Mouse (Mus musculus) T-helper 1 cell (primary cell): Measurements from ENCODE around the gene Rassf1.

Experiments
- in situ Hi-C: fragments of 300-600 bp; cut with MboI, MseI; formaldehyde crosslinking; loops from one replicate; pipeline ENCODE4 v1.15.1; 2025; ENCODE audit warnings: high pct_unique_total_duplicates

Gene Rassf1

DNA sequence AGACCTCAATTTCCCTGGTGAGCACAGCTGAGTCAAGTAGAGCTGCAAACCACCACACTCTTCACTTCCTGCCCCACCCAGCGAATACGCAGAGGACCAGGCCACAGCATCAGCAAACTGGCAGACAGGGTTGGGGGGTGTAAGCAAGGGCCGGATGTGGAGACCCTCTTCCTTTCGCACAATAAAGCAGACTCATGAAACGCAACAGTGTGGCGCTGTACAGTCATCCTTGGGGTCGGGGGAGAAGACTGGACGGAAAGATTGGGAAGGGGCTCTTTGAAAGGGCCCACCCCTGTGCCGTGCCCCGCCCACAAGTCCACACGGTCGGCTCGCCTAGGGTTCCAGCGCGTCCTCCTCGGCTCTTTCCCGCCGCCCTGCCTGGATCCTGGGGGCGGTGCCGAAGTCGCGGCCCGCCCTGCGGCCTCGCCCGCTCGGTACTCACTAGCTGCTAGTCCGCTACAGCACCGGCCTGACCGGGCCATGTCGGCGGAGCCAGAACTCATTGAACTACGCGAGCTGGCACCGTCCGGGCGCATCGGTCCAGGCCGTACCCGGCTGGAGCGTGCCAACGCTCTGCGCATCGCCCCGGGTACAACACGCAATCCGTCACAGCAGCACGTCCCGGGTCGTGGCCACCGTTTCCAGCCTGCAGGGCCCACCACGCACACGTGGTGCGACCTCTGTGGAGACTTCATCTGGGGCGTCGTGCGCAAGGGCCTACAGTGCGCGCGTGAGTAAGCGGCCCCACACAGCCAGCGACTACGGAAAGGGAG is at the start of gene Rassf1:
Rassf1 (plus strand) TSS at position 439 of the 773 bp plus-strand sequence.
- in situ Hi-C loops, result loop anchor here (10.0 to 25.0 kb wide), 2 partner anchors 657 to 1364 kb away; partner anchors contain the start of genes Manf and Ppm1m

DNA sequence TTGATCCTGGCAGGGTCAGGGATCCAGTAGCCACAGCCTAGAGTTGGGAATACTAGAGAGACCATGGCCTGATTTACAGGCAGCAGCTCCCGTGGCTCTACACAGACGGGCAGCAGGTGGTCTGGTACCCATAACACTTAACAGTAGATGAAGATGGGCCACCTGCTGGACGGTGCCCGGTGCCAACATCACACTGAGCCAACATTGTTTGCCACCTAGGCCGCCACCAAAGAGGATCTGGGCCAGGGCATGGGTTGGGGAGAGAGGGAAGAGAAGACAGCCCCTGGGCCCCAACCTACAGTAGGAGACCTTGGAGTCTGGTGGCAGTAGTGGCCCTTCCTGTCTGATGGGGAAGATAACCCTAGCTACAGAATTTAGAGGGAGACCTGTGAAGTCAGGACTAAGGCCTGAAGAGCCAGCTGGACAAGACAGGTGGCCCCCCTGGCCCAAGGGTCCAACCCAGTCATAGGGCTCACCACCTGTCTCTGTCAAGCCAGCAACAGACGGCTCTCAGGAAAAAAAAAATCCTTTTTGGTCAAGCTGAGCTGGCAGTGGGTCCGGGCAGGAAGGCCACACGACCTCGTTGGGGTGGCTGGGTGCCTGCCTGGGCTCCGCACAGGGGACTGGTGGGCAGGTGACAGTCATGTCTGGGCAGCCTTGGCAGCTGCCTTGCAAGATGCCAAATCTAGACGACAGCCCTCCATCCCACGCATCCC is 49.1 kb upstream of the Rassf1 start:
- in situ Hi-C loops, result no loop called here

DNA sequence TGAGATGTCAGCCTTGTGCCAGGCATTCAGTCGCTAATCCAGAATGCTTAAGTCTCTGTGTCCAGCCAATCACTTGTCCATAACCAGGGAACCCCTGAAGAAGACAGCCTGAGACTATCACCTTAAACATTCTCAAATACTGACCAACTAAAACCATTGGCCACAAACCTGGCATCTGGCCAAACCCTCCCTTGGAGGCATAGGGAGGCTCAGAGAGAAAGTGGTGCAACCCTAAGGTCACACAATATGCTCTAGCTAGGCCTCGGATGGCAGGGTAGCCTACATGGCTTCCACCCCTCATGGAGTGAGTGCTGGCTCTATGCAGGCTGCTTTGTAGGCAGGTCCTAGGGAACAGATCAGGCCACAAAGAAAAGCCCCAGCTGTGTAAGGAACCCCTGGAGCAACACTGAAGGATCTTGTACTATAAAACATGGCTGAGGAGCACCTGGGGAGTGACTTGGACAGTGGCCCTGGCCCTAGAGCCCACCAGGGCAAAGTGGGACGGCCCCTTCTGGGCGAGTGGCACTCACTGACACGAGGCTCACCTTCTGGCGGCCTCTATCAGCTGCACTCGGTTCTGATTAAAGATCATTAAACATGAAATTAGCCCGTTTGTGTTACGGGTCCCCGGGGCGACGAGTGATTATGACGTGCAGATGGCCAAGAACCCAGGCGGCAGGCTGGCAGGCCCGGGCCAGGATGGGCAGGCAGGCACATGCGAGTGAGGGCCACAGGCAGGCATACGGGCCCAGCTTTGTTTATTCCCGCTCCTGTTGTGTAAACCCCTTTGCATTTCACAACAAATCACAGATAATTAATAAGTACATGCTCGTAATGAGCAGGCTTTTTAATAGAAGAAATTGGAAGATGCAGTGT is 46.5 kb upstream of the Rassf1 start:
- in situ Hi-C loops, result no loop called here

DNA sequence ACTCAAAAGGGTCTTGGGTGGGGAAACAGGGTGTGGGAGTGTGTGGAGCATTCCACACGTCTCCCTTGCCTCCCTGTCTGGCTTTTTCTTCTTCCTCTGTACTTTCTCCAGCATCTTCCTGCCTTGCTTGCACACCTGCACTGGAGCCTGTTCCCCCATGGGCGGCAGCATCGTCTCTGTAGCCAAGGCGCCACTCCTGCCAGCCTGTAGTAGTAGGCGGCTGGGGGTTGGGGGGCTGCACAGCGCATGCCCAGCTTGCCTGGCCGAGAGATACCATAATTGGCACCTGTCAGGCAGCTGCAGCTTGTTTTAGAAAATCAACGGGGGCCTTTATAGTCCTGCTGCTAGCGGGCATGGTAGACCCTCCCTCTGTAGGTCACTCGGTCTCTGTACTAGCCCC is 43.1 kb upstream of the Rassf1 start:
- in situ Hi-C loops, result no loop called here

DNA sequence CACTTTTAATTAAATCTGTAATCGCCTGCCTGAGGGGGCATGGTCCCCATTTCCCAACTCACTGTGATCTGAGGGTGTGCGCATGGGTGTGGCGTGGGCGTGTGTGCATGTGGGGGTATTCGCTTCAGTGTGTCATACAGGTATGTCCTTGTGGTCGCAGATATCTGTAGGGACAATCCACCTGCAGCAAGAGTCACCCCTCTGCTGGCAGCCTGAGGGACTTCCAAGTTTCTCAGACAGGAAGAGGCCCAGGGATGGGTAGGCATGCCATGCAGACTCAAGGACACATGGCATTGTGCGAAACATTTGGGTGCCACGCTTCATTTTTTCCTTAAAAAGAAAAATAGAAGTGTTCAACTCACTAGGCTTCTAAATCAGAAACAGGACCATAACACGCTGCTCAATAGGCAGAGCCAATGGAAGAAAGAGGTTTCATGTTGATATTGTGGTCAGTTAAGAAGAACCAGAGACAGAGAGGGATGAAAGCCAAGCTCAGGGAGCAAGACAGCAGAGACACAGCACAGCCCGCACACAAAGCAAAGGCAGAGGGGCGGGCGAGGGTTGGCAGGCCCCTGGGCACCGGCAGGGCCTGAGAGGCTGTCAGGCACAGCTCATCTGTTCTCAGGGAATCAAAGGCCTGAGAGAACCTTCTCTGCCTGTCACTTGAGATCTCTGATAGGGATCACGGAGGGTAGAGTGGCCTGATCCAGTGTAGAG is 40.8 kb upstream of the Rassf1 start:
- in situ Hi-C loops, result loop anchor here (5.0 kb wide), 1 partner anchor 153 kb away; no protein-coding TSS in a partner anchor

DNA sequence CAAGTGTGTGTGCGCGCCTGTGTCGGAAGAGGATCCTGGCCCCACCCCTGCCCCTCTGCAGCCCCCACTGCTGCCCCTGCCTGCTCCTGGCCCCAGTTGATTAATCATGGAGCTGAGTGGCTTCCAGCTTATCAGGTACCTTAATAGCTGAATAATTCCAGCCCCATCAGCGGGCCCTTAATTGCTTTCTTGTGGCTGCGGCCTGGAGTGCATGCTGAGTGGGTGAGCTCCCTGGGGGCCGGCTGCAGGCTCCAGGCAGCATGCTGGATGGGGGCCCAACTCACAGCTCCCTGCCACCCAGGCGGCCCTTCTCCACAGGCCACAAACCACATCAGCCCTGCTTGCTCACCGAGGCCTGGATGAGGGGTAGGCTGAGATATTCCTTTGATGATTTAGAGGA is 39.9 kb upstream of the Rassf1 start:
- in situ Hi-C loops, result loop anchor here (5.0 kb wide), 1 partner anchor 154 kb away; no protein-coding TSS in a partner anchor

DNA sequence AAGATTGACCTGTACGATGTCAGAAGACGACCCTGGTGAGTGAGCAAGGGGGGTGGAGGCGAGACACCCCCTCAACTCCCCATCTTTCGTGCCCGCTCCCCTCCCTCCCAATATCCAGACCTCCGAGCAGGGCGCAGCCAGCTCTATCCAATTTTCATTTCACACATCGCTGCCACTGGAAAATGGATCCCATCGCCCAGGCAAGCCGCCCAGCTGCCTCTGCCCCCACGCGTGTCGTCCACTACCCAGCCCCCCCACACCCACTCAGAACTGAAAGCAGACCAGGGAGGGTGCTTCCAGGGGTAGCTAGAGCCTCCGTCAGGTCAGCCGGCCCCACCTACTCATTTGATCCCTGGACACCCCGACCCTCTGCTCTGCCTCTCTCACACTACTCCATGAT is 39.0 kb upstream of the Rassf1 start:
- in situ Hi-C loops, result loop anchor here (5.0 kb wide), 1 partner anchor 155 kb away; no protein-coding TSS in a partner anchor

DNA sequence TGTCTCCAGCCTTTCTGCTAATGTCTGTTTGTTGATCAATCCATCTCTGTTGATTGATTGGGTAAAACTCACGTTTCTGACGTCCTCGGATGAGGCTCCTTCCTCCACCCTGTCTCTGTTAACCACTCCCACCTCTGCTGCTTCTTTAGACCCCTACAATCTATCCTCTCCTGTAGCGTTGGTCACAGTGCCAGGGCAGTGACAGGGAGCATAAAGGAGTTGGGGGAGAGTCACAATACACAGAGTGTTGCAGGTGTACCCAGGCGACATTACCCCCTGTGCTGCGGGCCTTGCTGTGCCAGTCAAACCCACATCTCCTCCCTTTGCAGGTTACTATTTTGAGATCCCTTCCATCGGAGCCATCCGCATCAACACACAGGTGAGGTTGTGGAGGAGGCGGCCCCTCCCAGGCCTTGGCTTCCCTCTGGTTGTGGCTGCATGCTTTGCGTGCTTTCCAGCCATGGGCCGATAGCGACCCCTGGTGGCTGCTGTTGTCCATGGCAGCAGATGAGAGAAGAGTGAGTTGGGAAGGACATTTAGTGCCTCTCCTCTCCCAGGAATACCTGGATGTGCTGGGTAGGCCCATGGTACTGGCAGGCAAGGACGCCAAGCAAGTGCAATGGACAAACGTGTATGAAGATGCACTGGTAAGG is 36.9 kb upstream of the Rassf1 start:
- in situ Hi-C loops, result loop anchor here (5.0 kb wide), 1 partner anchor 157 kb away; no protein-coding TSS in a partner anchor

DNA sequence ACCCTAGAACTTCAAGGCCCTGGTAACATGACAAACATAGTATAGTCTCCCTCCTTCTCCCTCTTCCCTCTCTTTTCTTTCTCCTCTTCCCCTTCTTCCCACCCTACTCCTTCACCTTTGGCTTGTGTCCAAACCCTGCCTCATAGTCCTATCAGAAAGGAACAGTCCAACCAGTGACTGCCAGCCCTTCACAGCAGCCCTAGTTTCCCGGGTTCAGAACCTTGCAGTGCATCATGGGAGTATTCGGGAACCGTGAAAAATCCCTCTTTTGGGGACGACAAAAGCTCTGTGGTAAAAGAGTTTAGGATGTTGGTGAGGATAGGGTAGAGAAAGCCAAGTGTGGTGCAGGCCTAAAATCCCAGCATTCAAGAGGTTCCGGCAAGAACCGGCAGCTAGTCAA is 31.0 kb upstream of the Rassf1 start:
- in situ Hi-C loops, result loop anchor here (10.0 kb wide), 1 partner anchor 636 kb away; the partner anchor contains the start of gene Rbm15b

DNA sequence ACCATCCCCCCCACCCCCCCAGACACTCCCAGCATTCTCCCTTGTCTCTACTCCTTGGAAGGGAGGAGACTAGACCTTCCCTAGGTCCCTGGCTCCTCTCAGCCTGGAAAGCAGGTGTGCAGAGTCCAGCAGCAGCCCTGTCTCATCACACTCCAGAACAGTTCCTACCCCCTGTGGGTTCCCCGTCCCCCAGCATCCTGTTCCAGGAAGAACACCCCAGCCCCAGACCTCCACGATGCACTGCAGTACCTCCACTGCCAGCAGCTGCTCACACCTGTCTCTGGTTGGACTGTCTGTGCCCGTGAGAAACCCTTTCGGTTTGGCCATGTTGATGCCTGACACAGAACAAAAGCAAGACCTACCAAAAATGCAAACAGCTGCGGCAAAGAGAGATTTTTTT is 30.2 kb upstream of the Rassf1 start:
- in situ Hi-C loops, result loop anchor here (10.0 kb wide), 1 partner anchor 636 kb away; the partner anchor contains the start of gene Rbm15b

DNA sequence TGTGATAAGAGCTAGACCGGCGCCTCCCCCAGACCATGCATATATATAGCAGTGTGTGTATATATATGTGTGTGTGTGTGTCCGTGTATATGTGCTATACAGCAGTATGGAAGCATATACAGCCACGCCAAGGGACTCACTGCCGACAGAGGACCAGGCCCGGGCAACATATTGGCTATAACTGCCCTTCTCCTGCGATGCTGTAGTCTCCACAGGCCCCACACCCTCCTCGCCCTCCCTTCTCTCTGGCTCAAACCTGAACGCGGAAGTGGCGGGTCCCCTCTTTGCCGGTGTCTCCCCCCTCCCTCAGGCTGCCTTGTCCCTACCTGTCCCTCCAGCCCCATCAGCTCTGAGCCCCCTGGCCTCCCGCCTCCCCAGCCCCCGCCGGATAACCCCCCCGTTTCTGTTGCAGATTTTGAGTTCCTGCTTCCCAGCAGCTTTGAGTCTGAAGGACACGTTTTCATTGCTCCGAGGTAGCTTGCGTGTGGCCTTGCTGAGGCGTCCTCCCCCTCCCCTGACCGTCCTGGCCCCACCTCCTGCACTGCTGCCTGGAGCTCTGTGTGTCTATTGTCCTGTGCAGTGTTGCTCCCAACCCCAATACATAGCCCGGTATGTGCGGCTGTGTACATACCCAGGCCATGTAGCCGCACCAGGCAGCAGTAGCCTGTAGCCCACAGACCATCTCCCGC is 29.5 kb upstream of the Rassf1 start:
- in situ Hi-C loops, result loop anchor here (10.0 kb wide), 1 partner anchor 637 kb away; the partner anchor contains the start of gene Rbm15b

DNA sequence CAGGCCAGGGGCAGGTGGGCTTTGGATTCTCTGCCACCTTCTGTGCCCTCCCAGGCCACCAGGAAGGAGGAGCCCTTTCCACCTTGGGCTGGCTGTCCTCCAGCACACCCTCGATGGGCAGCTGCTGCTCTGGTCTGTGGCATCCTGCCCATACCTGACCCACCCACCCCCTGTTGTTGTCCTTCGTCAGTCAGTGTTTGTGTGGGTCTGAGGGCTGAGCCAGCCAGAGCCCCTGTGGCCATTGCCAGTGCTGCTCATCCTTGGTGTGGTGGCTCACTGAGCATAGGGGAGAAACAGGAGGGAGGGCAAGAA is 29.0 kb upstream of the Rassf1 start:
- in situ Hi-C loops, result loop anchor here (10.0 kb wide), 1 partner anchor 638 kb away; the partner anchor contains the start of gene Rbm15b

DNA sequence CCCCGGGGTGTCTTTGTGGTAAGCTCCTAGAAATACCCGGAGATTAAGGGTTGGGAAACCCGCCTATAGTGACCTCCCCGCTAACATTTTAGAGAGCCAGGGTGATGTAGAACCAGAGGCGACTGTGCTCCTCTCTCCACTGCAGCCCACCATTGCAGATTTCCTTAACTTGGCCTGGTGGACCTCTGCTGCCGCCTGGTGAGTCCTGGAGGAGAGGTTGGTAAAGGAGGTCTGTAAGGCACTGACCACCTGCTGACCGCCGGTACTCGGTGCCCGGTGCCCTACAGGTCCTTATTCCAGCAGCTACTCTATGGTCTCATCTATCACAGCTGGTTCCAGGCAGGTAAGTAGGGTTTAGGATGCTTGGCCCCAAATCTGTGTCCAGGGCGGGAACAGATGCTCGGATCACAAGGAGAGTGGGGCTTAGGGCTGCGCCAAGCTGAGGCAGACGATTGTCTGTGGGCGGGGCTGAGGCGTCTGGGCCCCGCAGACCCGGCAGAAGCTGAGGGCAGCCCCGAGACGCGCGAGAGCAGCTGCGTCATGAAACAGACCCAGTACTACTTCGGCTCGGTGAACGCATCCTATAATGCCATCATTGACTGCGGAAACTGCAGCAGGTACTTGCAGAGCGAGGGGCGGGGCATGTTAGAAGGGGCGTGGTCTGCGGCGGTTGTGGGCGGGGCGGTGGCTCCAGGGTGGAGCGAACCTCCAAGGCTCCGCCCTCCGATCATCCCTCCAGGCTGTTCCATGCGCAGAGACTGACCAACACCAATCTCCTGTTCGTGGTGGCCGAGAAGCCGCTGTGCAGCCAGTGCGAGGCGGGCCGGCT is 24.9 kb upstream of the Rassf1 start:
- in situ Hi-C loops, result loop anchor here (10.0 kb wide), 1 partner anchor 642 kb away; the partner anchor contains the start of gene Rbm15b

DNA sequence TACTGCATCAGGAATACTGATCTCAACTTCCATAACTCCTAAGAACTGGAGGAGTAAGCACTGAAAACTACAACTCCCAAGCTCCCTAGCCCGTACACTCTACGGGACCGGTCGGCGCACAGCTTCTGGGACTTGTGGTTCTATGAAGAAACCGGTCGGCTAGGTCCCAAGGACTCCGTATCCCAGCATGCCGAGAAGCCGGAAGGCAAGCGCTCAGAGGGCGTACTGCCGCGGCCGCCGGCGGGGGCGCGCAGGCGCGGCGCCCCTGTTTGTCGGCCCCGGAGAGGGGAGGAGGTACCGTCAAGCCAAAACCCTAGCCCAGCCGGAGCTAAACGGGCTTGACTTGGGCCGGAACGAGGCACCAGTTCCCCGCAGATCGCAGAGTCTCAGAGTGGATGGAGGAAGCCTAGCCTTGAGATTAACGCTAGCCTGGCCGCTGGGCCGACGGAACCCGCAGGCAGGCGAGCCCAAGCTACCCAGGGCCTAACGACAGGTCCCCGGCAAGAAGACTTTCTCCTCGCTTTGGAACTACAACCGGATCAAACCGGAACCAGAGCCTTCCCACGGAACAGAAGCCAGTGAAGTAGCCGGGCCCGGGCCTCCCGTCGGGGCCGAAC is 17.5 kb upstream of the Rassf1 start, which contains the start of gene Tmem115:
Tmem115 (plus strand) TSS at position 155 of the 617 bp plus-strand sequence.
- in situ Hi-C loops, result loop anchor here (10.0 kb wide), 1 partner anchor 249 kb away; the partner anchor contains the start of gene Mapkapk3

DNA sequence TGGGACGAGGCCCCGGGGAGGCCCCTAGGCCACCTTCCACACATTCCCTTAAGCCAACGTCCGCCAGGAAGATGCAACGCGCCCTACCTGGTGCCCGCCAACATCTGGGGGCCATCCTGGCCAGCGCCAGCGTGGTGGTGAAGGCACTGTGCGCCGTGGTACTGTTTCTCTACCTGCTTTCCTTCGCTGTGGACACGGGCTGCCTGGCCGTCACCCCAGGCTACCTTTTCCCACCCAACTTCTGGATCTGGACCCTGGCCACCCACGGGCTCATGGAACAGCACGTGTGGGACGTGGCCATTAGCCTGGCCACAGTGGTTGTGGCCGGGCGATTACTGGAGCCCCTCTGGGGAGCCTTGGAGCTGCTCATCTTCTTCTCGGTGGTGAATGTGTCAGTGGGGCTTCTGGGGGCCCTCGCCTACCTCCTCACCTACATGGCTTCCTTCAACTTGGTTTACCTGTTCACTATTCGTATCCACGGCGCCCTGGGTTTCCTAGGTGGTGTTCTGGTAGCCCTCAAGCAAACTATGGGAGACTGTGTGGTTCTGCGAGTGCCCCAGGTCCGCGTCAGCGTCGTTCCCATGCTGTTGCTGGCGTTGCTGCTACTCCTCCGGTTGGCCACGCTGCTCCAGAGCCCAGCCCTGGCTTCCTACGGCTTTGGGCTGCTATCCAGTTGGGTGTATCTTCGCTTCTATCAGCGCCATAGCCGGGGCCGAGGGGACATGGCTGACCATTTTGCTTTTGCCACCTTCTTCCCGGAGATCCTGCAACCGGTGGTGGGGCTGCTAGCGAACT is 16.8 kb upstream of the Rassf1 start:
- in situ Hi-C loops, result loop anchor here (5.0 to 10.0 kb wide), 2 partner anchors 250 to 1172 kb away; partner anchors contain the start of gene Mapkapk3

DNA sequence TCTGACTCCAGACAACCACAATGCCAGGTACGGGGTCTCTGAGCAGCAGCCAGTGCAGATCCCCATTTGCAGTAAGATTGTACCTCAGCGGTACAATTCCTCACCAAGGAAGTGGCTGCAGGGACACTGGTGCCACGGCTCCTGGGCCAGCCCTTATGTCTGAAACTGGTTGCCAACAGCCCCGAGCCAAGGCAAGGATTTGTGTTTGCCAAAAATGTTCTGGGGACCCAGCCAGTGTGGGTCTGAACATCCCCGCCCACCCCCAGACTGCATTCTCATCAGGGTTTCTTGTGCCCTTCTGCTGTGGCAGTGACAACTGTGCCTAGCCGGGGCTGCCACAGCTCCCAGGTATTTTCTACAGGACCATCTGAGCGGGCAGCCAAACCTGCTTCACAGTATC is 13.1 kb upstream of the Rassf1 start:
- in situ Hi-C loops, result loop anchor here (5.0 to 10.0 kb wide), 2 partner anchors 253 to 1176 kb away; partner anchors contain the start of gene Mapkapk3

DNA sequence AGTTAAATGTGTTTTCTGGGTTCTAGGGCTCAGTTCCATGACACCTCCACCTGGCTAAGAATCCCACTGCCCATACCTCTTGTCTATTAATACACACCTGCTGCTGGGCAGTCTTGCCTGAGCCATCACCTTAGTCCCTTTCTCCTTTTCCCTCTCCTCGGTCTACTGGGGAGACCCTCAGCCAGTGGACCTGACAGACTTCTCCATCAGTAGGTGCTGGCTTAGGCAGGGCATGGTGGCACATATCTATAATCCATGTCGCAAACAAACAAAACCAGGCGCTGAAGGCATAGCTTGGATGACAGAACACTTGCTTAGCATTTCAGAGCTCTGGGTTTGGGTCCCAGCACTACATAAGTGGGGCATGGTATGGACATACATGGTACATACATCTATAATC is 12.6 kb upstream of the Rassf1 start:
- in situ Hi-C loops, result loop anchor here (5.0 to 10.0 kb wide), 2 partner anchors 254 to 1176 kb away; partner anchors contain the start of gene Mapkapk3
